Mouse (Mus musculus) v-Abl transformed pro-B cells (cell line): ENCODE data around the gene Sema4c.
"Not testable (repeated sequence)": the region's sequence is repeated elsewhere in the genome, so short reads cannot be mapped to it uniquely, and the experiment has no call there.

Experiments used
- in situ Hi-C, 2 experiments: fragments of 400-800 bp; cut with MboI; formaldehyde crosslinking; loops; one replicate each; pipeline ENCODE4 v1.15.1; 2025; ENCODE audit not compliant: unreplicated experiment in 2 of 2

The Sema4c gene

DNA sequence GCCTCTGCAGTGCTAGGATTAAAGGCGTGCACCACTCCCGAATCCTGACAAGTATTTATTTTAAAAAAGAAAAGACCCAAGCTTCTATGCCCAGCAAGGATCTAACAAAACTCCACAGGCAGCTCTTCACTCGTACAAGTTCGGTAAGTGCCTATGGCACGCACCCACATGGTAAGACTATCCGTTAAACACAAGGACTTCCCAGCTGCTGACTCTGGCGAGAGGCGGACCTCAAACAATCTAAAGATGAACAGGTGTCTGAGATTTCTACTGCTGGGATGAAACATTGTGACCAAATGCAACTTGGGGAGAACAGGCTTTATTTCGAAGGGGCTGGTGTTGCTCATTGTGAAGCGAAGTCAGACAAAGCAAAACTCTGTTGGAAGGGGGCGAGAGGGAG lies 18.0 kb downstream of the Sema4c start:
- in situ Hi-C loops = loop anchor here (10.0 kb wide), 1 partner anchor 145 kb away; the partner anchor contains the start of gene Fam178b (in 2 of the 2)

- in situ Hi-C loops = no loop called here
These were observed 19.0 kb downstream of the Sema4c start, which contains the start of gene Gm42417 for GRCm38 (mm10) chr1:36539186-36539585. Gene Gm42417, minus strand, starts transcription at chr1:36539429.

DNA sequence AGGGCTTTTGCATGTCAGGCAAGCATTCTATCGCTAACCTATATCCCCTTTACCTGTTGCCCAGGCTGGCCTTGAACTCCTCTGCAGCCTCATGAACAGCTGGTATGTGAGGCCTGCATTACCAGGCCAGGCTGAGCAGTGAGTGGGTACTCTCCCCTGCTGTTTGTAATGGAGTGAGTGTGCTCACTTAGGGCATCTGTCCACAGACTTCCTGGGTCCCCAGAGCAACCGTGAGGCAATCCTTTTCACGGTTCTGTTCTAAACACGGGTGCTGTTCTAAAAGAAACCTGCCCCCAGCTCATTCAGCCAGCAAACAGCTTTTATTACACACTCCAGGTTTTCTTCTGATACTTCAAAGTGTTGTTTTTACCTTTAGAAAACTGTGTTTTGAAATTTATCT lies 19.4 kb downstream of the Sema4c start:
- in situ Hi-C loops = no loop called here

DNA sequence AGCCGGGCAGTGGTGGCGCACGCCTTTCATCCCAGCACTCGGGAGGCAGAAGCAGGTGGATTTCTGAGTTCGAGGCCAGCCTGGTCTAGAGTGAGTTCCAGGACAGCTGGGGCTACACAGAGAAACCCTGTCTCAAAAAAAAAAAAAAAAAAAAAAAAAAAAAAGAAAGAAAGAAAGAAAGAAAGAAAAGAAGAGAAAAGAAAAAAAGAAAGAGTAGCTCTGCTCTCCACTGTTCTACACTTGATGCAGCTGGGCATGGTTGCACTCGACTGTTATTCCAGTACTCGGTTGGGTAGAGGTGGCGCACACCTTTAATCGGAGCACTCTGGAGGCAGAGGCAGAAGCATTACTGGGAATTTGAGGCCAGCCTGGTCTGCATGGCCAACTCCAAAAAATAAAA lies 21.4 kb downstream of the Sema4c start, which contains the start of gene Ankrd23:
Gene Ankrd23 (minus strand): TSS at position 101 of the 400 bp plus-strand sequence.
- in situ Hi-C loops = not testable (repeated sequence)

DNA sequence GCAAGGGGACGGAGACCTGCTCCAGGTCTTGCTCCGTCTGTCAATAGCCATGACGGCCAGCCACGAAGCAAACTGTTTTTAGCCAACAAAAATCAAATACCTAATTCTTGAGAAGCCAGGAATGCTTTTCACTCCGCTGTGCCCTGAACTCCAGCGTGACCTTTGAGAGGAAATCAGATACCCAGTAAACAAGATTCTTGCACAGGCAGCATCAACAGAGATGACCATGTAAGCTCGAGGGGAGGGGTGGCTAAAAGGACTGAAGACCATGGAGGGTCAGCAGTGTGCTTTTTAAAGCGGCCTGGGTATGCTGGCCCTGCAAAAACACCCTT lies 21.8 kb downstream of the Sema4c start:
- in situ Hi-C loops = no loop called here

- in situ Hi-C loops = no loop called here
These were observed 22.4 kb downstream of the Sema4c start for GRCm38 (mm10) chr1:36535477-36536396.

DNA sequence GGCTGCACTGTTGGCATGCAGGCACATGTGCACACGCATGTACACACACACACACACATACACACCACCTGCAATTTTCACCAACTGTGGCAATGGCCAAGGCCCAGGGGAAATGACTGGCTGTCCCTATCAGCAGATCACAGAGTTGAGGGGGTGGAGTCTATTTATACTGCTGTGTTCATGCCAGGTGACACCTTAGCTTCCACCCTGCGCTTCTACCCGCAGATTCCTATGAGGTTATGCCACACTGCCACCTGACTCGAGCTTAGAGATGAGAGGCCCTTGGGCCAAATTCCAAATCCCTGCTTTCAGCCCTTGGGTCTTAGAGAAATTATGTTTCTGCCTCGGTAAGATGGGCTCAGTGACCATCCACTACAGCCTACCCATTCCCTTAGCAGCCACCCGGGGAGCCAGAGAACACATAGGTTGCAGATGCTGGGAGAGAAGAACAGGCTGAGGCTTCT lies 23.5 kb downstream of the Sema4c start:
- in situ Hi-C loops = no loop called here

DNA sequence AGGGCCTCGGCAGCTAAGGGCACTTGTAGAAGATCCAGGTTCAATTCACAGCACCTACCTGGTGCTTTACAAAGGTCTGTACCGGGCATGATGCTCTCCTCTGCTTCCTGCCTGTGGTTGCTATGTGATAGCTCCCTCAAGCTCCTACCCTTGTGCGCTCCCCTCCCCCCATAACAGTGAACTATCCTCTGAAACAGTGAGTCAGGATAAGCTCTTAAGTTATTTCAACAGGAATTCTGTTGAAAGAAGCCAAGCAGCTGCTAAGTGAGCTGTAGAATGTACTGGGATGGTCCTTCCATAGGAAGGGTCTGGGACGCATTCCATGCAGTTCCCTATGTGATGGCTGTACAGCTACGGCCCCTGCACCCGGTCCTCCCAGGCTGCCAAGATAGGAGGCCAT lies 24.6 kb downstream of the Sema4c start:
- in situ Hi-C loops = no loop called here

- in situ Hi-C loops = no loop called here
These were observed 26.7 kb downstream of the Sema4c start for GRCm38 (mm10) chr1:36531461-36531860.

- in situ Hi-C loops = no loop called here
These were observed 27.2 kb downstream of the Sema4c start for GRCm38 (mm10) chr1:36530962-36531361.

DNA sequence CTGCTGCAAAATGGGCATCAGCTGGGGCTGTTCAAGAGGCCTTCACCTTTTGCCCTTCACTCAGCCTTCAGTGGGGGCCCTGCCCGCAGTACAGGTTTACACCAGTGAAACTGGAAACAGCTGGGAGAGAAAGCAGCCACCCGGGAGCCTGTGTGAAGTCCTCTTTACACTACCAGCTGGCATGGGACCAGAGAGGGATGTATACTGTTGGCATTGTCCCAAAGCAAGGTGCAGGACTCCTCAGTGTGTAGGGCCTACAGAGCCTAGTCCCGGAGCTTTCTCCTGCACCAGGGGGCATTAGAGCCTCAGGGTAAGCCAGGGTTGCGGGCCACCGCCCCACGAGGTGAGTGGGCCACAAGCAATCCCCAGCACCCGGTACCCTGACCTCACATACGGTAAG lies 27.7 kb downstream of the Sema4c start:
- in situ Hi-C loops = no loop called here

DNA sequence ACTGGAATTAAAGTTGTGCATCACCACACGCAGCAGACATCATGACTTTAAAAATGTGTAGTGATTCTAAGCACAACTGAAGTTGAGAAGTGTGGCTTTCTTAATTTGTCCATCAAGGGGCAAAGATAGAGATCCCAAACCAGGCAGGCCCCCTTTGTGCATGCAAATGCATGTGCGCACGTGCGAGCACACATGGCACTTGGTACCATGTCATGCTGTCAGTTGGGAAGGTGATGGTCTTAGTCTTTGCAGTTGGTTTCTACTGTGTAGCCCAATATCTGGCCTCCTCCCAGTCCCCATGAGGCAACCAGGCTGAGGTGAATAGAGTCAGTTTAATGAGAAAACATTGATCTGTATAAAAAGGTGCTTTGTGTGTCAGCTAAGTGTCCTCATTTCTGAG lies 28.3 kb downstream of the Sema4c start:
- in situ Hi-C loops = no loop called here

GRCm38 (mm10) chr1:36529274-36529673 lies 28.9 kb downstream of the Sema4c start:
- in situ Hi-C loops = no loop called here

DNA sequence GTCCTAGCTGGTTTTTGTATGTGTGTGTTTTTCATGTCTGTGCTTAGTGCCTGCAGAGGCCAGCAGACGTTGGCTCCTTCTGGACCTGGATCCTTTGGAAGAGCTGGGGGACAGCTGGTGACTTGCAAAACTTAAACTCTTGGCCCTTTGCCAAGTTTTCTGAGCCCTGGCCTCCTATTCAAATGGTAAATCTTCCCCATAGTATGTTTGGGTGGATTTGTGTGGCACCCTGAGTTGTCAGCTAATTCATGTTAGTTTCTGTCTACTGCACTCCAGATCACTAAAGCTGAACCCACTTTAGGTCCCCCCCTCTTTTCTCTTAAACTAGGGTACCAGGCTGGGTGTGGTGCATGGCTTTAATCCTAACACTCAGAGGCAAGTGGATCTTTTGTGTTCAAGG lies 29.8 kb downstream of the Sema4c start:
- in situ Hi-C loops = no loop called here

- in situ Hi-C loops = no loop called here
These were observed 31.2 kb downstream of the Sema4c start for GRCm38 (mm10) chr1:36526903-36527302.

GRCm38 (mm10) chr1:36525774-36526173 lies 32.4 kb downstream of the Sema4c start:
- in situ Hi-C loops = no loop called here

DNA sequence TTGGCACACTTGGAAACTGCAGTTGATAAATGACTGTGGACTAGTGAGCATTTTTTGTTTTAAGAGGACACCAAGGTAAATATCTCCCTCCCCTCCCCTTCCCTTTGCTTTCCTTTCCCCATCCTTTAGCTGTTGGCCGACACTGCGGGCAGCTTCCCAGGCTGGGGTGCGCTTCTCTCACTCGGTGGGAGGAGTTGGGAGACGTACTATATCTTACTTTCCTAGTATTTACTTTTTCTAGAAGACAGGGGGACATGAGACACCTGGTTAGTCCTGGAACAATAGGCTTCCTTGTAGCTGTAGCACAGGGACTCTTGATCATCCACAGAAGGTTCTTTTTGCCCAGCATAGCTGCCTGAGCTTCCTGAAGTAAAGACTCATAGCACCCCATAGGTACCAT lies 34.1 kb downstream of the Sema4c start:
- in situ Hi-C loops = no loop called here

DNA sequence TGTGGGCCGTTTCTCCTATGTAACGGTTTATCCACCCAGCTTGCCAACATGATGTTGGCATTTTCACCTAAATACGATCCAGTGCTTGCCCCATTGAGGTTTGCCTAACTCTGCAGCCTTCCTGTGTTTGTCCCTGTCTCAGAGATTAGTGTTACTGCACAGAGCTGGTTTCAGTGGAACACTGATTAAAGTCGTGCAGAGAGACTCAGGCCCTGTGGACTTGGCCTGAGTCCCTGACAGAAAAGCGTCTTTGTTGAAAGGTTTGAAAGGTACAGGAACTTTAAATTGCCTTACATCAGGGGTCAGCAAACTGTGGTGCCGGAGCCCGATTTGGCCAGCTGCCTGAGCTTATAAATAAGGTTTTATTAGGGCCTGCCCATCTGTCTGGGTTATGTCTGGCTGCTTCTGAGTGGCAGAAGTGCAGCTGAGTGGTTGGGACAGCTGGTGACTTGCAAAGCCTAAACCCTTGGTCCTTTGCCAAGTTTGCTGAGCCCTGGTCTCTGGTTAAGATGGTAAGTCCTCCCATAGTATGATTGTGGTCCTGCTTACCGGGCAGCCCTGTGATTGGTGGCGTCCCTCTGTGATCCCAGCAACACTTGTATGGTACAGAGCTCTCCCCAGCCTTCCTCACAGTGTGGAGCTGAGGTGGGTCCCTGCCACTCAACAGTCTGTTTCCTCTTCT lies 34.7 kb downstream of the Sema4c start:
- in situ Hi-C loops = no loop called here

DNA sequence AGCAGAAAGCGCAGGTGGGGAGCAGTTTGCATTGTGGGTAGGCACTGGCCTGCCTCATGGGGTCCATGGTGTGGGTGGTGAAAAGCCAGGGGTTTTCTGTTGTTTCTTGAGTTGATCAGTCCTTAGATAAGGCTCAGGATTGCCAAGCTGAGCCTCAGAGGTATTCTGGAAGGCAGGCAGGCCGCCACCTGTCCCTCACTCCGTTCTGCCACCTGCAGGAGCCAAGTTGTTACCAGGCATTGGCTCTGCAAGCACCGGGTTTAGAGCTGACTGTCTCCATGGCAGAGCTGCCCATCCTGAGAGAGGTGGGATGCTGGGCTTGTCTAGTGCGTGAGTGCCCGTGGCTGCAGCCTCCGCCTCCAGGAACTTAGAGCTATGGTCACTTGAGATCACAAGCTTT lies 35.9 kb downstream of the Sema4c start:
- in situ Hi-C loops = no loop called here

- in situ Hi-C loops = no loop called here
These were observed 38.5 kb downstream of the Sema4c start for GRCm38 (mm10) chr1:36519626-36520025.

DNA sequence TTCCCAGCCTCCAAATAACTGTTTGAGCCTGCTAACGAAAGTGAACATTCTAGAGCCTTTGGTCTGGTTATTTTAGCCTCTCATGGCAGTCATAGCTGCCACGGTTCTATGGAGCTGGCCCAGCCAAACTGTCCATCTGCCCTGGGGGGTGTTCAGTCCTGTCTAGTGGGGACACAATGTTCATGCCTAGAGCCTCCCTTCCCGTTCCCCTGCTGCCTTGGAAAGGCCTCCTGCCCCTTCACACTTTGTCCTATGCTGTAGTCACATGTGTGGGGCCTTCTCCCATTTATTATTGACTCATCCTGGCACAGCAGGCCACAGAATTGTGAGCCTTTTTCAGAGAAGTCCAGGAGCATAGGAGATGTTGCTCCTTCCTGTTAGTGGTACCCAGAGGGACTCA lies 39.9 kb downstream of the Sema4c start:
- in situ Hi-C loops = no loop called here

- in situ Hi-C loops = no loop called here
These were observed 44.4 kb downstream of the Sema4c start for GRCm38 (mm10) chr1:36513718-36514117.
